Mouse (Mus musculus): ENCODE results near the gene Slc26a1. TPM values are rescaled to one million over a fixed set of nuclear protein-coding genes. Genes with fewer than 3 reads are reported as not detected.
A peak's percentile ranks its signal among the peaks of the same experiment; 100 is the strongest.

Gene Slc26a1
- total RNA-seq, 4 experiments from 2014 or later = 0.14 to 0.46 (median 0.19) TPM

DNA sequence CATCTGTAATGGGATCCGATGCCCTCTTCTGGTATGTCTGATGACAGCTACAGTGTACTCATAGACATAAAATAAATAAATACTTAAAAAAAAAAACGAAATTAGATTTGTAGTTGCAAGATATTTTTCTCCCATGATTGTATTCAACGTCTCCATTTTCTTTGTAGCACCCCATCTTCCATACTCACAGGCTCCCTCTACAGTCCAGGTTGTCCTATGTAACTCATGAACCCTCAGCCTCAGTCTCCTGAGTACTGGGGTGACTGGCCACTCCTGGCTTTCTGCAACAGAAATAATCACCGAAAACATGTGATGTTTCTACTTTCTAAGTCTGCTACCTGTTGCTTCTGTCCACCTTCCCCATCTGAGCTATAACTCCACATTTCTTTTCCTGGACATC is 15.8 kb upstream of the Slc26a1 start:
- no peak for DNase-seq

DNA sequence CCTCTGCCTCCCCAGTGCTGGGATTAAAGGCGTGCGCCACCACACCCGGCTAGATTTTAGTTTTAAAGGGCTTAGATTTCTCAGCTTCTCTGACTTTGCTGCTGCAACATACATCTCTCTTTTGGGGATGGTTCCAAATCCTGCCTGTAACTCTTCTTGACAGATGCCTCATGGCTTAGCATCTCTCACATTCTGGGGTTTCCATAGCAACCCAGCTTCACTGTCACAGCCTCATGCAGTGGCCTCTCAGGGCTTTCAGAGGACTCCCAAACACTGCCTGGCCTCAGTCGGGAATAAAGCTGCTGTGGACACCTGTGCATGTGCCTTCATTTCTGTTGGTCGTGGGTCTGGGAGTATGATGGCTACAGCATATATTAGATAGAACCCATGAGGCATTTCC is 13.7 kb upstream of the Slc26a1 start:
- DNase-seq = no peak

DNA sequence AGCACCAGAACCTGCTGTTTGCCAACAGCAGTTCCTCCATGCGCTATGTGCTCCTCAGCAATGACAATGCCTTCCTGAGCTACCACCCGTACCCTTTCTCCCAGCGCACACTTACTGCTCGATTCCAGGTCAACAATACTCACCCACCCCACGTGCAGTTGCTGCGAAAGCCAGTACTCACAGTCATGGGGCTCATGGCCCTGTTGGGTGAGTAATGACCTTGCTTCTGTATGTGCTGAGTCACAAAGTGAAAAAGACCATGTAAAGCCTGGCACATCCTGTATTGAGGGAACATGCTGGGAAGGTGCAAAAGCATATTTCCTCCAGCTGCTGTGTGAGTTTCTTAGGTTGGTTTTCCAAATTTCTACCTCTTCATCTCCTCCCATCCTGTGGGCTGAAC is 5.5 kb upstream of the Slc26a1 start:
- DNase-seq = peak; percentile 73

DNA sequence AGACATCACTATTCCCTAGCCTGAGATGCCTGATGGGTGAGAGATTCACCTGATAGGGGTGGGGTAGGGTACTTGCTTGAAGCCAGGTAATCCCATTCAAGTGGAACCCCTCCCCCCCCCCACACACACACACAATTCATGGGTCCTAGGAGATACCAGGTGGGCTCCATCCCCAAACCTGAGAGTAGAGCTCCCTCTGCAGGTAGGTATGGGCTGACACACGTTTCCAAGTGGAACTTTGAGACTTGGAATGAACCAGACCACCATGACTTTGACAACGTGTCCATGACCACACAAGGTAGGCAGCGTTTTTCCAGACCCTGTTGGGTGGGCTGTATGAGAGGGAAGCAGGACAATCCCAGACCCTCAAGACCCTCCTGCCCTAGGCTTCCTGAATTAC is 4.5 kb upstream of the Slc26a1 start:
- no peak for DNase-seq

DNA sequence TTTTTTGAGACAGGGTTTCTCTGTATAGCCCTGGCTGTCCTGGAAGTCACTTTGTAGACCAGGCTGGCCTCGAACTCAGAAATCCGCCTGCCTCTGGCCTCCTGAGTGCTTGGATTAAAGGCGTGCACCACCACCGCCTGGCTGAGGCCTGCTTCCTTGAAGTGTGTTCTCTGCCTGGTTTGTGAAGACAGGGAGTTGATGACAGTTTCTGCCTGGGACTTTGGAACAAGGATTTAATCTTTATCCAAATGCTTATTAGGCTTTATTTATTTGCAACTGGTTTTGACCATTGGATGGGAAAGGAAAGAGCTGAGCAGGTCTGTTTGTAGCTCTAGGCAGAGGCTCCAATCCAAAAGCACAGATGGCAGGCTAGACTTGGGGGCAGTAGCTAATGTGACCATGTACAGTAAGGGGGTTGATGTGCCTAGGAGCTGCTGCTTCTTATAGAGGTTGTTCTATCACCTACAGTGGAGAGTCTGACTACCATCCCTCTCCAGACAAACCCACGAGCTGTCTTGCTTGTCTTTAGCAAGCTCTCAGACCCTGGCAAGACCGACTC is 3.0 kb upstream of the Slc26a1 start:
- no peak for DNase-seq

DNA sequence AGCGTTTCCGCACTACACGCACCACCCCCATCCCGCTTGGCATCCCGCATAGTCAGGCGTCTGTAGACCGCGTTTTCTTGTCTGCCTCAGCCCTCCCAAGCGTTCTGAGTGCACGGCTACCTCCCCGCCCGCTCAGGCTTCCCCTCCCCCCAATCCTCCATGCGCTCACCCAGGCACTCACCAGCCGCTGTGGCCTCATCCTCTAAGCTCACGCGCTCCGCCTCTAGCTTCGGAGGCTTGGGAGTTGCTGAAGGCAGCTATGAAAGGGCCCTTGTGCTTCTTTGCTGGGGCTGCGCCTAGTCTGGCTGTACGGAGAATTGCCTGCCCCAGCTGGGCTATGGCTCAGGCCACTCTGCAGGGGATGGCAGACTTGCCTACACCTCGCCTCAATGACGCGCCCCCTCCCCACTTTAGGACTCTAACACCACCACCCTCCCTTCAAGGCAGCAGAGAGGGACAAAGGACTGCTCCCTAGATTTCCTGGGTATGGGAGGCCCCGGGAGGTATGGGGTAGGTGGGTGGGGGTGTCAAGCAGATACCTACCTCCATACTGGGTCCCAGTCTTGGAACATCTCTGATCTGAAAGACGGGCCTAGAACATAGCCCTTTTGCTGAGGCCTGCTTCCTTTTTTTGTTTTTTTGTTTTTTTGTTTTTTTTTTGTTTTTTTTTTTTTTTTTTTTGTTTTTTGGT is 2.4 kb upstream of the Slc26a1 start:
- no peak for DNase-seq

DNA sequence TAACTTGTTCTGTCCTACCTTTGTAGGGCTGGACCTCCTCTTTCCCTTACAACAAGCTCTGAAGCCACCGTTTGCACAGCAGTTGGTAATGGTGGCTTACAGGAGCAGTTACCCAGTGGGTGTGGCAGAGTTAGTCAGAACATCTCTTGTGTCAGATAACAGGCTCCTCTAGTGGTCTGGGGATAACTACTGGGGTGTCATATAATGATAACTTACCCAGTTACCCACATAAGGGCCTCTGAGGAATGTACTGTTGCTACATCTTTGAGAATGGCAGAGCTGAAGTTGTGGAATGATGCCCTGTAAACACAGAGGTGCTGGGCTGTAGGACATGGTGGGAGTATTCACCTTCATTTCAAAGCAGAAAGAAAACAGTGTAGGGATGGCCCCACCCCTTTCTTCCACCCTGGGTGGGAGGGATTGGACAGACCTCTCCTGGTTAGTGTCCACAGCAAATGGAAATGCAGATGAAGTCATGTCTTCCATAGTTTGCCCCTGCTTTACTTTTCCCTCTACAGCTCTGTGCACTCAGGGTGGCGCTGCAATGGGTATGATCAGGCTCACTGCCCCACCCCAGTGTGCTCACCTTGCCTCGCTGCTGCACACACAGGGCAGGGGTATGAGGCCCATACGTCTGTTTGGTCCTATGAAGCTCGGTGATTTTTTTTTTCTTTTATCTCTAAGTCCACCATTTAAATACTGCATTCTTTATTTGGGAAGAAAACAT is 1.6 kb upstream of the Slc26a1 start:
- DNase-seq = no peak

DNA sequence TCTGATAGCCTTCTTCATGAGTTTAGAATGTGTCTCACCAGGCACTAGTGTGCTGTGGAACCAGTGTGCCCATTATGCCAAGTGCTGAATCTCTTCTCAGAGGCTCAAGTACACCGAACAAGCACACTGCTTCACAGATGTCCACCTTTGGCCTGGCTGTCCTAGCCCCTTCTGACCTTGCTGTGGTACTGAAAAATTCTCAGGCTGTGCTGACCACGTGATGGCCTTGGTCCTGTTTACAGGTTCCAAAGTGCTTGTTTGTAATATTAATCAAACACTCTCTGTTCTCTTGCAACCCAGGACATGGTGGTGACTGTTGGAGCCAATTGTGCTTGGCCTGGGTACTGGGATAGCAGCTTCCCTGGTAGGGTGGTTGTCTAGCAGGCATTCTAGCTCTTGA is 745 bp downstream of the Slc26a1 start:
- no peak for DNase-seq

DNA sequence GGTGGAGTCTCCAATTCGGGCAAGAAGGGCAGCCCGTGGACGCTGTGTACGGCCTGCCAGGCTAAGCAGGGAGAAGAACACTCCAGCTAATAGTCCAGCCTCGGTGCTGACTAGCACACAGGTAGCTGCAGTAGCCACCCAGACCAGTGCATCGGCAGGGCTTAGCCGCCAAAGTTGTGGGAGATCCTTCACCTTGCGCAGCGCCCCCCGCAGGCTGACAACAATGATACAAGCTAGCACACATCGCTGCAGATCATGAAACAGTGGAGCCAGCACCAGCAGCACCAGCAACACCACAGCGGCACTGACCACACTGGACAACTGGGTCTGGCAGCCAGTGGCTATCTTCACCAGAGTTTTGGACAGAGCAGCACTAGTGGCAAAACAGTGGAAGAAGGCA is 3.6 kb downstream of the Slc26a1 start:
- no peak for DNase-seq

DNA sequence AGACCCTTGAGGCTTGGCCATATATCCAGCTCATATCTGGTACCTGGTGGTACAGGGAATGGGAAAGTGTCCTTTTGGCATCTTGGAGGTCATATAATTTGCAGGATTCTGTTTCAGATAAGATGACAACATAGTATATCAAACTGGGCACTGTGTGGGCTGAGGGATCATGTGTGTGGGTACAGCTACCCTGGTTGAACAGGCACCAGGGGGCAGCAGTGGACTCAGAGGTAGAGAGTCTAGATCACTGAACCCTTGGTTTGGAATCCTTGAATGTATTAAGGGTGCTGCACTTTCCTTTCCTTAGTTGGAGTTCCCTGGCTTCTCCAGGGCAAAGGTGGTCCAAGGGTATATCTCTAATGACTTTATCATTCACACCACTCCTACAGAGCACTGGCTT is 4.6 kb downstream of the Slc26a1 start:
- DNase-seq = no peak

DNA sequence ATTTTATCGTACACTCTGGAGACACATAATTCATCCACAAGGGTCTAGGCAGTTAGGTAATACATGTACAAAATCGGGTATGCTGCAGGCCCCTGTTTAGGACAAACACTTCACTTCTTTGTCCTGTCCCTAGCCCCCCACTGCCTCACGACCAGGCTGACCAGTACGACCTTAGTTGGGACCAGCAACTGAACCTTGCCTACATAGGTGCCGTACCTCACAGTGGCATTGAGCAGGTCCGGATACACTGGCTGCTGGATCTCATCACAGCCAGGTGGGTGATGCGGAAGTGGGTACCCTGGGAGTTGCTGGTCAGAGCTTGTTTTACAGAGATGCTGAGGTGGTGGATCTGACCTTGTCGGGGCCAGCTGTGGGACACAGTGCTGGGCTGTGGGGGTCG is 5.4 kb downstream of the Slc26a1 start:
- no peak for DNase-seq

DNA sequence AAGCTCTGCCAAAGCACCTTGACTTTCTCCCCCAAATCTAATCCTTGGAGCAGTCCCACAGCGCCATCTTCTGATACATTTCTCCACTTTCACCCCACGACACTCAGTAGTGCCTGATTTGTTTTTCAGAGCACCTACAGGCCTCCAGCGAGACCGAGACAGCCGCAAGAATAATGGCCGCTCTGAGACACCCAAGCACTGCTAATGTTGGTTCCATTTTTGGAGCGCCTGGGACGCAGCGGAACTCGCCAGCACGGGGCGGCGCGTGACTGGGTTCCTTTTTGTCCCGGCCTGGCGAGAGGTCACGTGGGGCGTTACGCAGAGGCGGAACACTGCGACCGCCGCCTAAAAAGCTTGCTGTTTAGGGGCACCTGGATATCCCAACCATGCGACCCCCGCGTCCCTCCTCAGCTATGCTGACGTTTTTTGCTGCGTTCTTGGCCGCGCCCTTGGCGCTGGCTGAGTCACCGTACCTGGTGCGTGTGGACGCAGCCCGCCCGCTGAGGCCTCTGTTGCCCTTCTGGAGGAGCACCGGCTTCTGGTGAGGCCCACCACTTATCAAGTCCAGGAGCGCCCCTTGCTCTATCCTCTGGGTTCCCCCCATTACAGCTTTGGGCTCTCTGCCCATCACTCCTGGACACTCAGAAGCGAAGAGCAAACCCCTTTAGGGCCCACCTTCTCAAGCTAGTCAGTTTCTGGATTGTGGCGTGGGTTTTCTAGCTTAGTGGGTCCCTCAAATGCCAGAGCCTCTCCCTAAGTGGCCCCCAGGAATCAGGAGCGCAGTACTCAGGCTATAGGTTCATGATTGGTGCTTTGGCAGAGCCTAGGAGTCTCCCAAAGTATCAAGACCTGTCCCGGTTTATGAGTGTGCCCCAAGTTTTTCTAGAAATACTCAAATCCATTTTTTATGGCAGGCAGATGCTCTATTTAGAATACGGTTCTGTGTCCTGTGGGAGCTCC is 6.1 kb downstream of the Slc26a1 start, which contains the start of gene Dgkq:
Dgkq (minus strand) TSS at position 696 of the 960 bp plus-strand sequence.
- DNase-seq = peak; percentile 89

DNA sequence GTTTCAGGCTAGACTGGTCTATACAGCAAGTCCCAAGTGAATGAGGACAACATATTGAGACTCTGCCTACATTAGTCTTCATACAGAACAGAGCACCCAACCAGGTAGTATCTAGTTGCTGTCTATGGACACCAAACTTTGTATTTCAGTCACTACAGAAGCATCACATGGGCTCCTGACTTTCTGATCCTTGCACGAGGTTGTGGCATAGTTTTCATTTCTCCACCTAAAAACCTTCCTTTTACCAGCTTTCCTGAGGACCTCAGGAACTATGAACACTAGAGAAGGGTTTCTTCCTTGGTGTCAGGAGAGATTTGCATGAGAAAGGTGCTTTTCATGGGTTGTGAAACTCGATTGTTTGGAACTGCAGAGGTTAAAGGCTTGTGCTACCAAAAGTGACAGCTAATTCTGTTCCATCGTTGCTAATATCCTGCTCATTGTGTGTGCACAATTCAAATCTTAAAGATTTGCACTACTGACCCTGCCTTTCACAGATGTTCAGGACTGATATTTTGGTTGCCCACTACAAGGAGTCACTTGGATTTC is 6.9 kb downstream of the Slc26a1 start:
- no peak for DNase-seq

DNA sequence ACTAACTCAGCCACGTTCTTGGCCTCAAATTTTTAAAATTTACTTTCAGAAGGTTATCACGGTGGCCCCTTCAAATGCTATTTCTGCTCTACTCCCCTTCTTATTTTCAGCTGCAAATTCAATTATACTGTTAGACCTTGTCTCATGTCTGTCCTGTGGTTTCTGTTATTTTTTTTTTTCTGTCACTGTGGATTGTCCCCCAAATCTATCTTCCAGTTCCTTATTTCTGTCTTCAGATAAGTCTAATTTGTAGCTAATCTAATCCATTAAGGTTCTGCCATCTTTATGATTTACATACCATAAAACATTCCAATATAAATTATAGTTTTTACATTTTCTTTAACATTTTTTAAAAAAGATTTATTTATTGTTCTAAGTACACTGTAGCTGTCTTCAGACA is 8.0 kb downstream of the Slc26a1 start:
- no peak for DNase-seq

DNA sequence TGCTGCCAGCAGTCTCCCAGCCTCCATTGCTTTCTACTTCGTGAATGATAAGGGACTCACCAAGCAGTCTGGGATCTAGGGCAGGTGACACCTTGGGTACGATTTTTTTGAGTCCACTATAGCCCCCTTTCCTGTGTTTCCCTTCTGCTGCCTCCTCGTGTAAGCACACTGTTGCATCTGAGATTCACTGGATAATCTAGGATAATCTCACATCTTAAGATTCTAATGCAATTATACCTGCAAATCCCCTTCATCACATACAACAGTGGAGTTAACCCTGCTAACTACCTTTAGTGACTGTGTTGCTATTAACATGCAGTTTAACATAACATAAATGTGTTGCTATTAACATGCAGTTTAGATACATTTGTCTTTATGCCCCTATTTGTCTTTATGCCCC is 10.3 kb downstream of the Slc26a1 start:
- no peak for DNase-seq

DNA sequence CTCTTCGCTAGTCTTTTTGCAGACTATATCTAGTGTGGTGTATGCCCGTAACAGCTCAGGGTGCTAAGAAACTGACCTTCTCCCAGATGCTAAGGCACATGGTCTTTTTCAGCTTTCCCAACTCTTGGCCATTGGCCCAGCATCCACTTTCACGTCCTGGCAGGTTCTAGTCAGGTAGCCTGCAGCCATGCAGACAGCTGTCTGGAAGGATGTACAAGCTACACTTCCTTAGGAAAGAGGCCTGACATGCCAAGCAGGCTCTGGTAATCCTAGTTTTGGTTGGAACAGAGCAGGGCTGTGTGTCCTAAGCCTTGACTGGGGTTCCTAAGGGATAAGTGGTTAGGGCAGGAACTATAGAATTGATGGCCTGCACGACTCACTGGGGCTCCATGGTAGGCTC is 12.6 kb downstream of the Slc26a1 start:
- no peak for DNase-seq

DNA sequence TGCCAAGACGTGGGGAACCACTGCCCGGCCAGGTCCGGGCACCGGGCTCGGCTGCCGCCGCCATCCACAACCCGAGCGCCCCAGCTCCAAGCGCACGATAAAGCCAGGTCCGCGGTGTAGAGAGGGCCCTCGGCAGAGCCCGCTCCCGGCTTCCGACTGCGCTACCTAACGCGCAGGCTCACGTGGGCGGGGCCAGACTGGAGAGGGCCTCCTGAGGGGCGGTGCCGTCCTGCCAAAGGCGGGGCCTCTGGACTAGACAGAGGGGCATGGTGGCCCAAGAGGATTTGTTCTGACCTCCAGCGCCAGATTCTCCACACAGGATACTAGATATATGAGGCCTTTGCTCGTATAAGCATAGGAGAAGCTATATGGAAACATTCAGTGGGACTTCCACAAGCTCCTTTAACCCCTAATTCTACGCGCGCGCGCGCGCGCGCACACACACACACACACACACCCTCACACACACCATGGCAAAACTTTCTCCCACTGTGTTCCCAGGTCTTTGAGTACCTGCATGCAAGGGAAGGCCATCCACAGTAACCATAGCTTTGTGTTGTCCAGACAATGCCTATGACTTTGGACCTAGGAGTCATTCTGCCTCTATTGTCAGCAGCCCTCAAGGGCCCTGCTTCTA is 14.6 kb downstream of the Slc26a1 start:
- DNase-seq = peak; percentile 88

DNA sequence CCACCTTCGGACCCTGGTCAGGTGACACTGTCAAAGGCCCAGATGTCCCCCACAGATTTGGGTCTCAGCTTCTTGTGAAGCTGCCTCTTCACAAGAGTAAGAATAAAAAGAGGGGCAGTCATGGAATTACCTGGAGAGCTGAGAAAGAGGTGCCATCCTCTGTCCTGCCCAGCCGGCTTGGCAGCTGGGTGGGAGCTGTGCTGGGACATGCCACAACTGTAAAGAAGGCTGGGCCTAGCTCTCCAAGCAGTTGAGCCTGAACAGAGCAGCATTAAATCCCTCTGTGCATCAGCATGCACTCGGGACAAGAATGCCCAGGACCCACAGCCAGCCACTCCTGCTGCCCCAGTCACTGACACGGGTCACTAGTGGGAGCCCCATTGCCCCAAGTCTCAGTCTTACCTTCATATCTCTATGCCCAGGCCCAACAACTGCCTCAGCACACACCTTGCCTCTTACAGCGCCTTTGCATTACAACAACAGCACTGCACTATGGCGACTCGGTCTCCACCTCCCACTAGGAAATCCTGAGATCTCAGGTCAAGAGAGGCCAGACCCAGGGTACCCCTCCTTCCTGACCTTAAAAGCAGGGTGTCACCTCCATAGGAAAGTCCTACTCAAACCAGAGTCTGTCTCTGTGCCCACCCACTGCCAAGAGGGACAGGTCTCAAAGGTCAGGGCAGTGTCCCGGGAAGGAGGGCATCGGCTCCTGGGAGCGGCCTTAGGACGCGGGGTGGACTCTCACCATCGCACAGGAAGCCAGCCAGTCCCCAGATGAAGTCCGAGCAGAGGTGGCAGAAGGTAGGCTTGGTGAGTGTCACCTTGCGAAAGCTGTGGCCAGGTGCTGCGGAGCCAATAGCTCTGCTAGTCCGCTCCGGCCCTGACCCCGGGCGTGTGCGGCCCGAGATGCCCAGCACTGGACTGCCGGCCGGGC is 15.4 kb downstream of the Slc26a1 start, which contains the start of gene Idua:
Idua (plus strand) TSS at position 634 of the 934 bp plus-strand sequence.
- DNase-seq = no peak

DNA sequence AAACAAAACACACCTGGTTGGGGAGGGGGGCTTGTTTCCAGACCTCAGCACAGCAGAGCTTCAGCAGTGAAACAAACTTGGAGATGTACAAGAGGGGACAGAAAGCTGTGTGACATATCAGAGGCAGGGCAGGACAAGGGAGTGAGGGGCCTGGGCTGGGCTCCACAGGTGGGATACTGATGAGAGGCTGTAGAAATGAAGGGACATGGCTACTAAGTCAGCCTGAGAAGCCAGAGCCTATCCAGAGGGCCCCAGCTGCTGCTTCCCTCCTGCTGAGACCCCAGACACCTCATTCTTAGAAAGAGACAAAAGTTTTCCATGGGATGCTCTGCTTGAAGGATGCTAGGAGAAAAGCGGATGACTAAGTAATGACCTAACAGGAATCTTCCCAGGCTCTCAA is 16.8 kb downstream of the Slc26a1 start:
- DNase-seq = no peak

DNA sequence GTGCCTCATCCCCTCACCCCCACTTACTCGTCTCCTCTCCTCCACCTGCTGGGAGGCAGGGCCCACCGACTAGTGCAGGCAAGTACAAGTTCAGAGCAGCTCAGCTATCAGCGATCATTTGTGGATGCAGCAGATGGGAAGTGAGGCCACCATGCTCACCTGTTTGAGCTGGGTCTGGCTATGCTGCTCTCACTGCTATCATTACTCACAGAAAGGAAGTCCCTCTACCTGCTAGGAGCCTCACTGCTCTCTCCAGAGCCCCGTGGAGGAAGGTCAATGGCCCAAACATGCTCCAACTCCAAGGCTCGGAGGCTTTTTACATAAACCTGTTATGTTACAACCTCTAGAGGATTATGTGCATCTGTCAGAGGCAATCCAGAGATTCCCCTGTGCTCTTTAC is 18.0 kb downstream of the Slc26a1 start:
- no peak for DNase-seq
